Mouse (Mus musculus): ENCODE results near the gene Rbm38. TPM values are rescaled to one million over a fixed set of nuclear protein-coding genes. Genes with fewer than 3 reads are reported as not detected.

Gene Rbm38
- polyA plus RNA-seq, 1 experiment from 2014 or later: 12.6 TPM

DNA sequence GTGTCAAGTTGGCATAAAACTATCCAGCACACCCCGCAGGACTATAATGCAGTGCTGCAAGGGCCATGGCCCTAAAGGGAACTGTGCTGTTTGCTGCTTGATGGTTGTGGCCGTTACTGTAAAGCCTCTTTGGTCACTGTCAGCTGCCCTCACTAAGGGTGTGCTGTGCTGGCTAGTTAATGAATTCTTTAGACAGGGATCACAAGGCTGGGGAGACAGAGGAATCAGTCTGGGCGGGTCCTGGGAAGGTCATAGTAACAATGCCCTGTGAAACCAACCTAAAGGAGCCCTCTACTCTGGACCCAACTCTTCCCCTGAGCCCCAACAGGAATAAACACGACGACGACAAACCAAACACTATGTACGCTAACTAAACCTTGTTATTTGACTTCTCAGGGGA, 21.8 kb upstream of the Rbm38 start:
- no peak overlapping the region for H3K27ac ChIP-seq
- WGBS (ENCODE audit: missing documents): 84% methylated on average over 7 of the region's 7 CpGs
- H3K4me3 ChIP-seq (ENCODE audit: inconsistent target): no peak overlapping the region
- H3K36me3 ChIP-seq (ENCODE audit: inconsistent target): peaks cover 10% of the 10 kb centered on the region
- H3K79me2 ChIP-seq (ENCODE audit: inconsistent target): peaks cover 32% of the 10 kb centered on the region

DNA sequence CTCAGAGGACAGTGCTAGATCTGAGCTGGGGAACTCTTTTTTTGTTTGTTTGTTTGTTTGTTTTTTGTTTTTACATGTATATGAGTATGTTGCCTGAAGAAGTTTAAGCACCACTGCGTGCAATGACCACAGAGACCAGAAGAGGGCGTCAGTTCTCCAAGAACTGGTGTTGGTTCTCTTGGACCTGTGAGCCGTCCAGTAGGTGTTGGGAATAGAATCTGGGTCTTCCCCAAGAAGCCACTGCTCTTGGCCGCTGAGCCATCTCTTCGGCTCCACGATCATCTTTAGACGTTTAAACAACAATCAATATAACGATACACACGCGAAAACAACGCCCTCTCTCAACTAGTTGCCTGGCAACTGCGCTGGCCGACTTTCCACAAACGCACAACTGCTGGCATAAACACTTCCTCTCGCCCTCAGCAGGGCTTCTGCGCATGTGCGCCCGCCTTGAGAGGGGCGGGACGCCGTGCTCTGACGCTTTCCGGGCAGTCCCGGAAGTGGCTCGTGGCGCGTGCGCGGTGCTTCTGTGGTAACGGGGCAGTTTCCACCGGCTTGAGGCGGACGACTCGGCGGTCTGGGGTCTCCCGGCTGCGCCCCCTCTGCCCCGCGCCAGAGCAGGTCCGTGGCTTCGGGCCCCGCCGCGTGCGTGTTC, 20.5 kb upstream of the Rbm38 start, which contains the start of gene Rae1:
Rae1 (plus strand) TSS at position 488 of the 655 bp plus-strand sequence.
- Histone ChIP-seq H3K36me3 (ENCODE audit: inconsistent target) (peaks cover 22% of the 10 kb centered on the region), H3K27ac (peak within 1 kb of the TSS; percentile 24; the same call in 1 of the 2 replicates), H3K4me3 (ENCODE audit: inconsistent target) (peak within 1 kb of the TSS; percentile 74), H3K79me2 (ENCODE audit: inconsistent target) (peaks cover 39% of the 10 kb centered on the region)
- under 1% methylated on average over 45 of the region's 45 CpGs for WGBS (ENCODE audit: missing documents)

DNA sequence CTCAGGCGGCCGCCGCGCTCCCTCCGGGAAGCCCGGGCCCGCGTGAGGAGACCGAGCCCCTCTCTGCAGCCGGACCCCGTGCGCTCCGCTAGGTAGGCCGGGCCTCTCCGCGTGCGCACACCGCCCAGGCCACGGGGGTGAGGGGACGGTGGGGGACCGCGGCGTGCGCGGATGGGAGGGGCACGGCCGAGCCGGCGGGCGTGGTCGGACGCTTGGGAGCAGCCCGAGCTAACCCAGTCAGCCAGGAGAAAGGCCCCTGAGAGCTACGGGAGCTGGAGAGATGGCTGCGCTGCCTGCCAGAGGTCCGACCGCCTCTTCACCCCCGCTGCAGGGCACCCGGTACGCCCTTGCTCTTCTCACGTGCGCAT, 20.0 kb upstream of the Rbm38 start:
- Histone ChIP-seq H3K27ac (peak overlapping the region; percentile 24; the same call in 1 of the 2 replicates), H3K4me3 (ENCODE audit: inconsistent target) (peak overlapping the region; percentile 74), H3K79me2 (ENCODE audit: inconsistent target) (peaks cover 39% of the 10 kb centered on the region), H3K36me3 (ENCODE audit: inconsistent target) (peaks cover 27% of the 10 kb centered on the region)
- 2% methylated on average over 41 of the region's 42 CpGs for WGBS (ENCODE audit: missing documents)

DNA sequence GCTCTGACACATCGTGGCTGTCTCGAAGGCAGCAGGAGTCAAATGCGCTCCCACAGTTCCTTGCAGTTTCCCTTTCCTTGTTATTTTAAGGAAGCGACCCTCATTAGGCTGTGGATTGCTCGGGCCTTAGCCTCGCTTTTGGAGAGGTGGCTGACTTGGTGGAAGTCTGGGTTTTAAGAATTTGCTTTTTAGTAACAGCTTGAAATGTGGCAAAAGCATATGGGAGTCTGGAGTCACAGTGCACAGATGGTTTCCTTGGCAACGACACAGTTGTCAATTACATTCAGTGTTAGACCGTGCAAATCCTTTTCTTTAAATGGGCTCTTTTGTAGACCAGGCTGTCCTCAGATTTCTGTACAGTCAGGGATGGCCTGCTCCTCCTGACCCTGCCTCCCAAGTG, 19.4 kb upstream of the Rbm38 start:
- 11% methylated on average over 8 of the region's 8 CpGs for WGBS (ENCODE audit: missing documents)
- peaks cover 39% of the 10 kb centered on the region for H3K79me2 ChIP-seq (ENCODE audit: inconsistent target)
- peak overlapping the region; percentile 24; the same call in 1 of the 2 replicates for H3K27ac ChIP-seq
- H3K36me3 ChIP-seq (ENCODE audit: inconsistent target): peaks cover 34% of the 10 kb centered on the region
- H3K4me3 ChIP-seq (ENCODE audit: inconsistent target): peak overlapping the region; percentile 74

DNA sequence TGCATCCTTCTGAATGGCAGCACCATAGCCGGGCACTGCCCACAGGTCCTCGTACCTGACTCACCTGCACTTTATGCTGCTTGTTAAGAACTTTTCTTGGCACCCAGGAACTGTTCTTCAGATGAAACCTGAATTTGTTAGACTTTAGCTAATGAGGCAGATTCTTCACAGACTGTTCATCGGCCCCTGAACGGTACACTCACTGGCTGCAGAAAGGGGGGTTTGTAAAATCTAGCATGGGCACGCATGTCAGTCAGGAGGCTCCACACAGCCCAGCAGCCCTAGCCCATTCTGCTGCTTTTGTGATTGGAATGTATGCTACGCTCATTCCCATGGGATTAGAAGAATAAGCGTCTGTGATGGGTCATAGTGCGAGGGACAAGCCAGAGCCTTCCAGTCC, 16.6 kb upstream of the Rbm38 start:
- no peak overlapping the region for H3K27ac ChIP-seq
- H3K36me3 ChIP-seq (ENCODE audit: inconsistent target): peaks cover 60% of the 10 kb centered on the region
- H3K79me2 ChIP-seq (ENCODE audit: inconsistent target): peaks cover 39% of the 10 kb centered on the region
- H3K4me3 ChIP-seq (ENCODE audit: inconsistent target): no peak overlapping the region
- WGBS (ENCODE audit: missing documents): 96% methylated on average over 8 of the region's 8 CpGs

DNA sequence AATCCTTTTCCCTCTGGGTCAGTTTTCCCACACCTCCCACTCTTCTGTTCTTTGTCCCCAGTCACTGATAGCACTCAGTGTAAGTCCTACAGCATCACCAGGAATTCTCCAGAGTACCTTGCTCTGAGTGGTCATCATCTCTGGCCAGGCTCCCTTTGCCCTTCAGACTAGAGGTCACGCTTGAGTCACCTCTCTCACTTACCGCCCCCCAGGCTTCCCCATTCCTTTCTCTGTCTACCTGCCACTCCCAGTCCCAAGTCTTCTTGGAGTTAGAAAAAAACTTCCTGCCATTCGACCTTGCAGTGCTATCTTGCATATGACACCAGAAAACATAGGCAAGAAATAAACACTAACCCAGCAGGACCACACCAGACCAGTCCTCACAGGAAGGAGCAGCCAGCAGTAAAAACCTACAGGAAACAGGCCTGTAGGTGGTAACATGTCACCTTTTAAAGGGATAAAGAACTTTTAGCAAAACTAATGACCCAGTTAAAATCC, 10.0 kb upstream of the Rbm38 start:
- Histone ChIP-seq H3K27ac (no peak overlapping the region), H3K79me2 (ENCODE audit: inconsistent target) (no peaks in the 10 kb centered on the region), H3K36me3 (ENCODE audit: inconsistent target) (peaks cover 98% of the 10 kb centered on the region), H3K4me3 (ENCODE audit: inconsistent target) (no peak overlapping the region)
- WGBS (ENCODE audit: missing documents): 82% methylated on average over 3 of the region's 3 CpGs

DNA sequence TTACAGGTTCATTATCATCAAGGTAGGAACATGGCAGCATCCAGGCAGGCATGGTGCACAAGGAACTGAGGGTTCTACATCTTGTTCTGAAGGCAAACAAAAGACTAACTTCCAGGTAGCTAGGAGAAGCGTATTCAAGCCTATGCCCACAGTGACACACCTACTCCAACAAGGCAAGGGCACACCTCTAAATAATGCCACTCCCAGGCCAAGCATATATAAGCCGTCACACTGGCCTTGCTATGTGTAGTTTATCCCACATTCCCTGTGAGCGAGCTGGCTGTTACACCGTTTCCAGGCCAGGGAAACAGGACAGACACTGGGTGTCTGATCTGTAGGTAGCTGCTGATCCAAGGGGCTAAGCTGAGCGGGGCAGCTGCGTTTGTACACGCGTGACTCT, 8.9 kb upstream of the Rbm38 start:
- 96% methylated on average over 8 of the region's 8 CpGs for WGBS (ENCODE audit: missing documents)
- no peak overlapping the region for H3K27ac ChIP-seq
- no peaks in the 10 kb centered on the region for H3K79me2 ChIP-seq (ENCODE audit: inconsistent target)
- peaks cover 93% of the 10 kb centered on the region for H3K36me3 ChIP-seq (ENCODE audit: inconsistent target)
- no peak overlapping the region for H3K4me3 ChIP-seq (ENCODE audit: inconsistent target)

DNA sequence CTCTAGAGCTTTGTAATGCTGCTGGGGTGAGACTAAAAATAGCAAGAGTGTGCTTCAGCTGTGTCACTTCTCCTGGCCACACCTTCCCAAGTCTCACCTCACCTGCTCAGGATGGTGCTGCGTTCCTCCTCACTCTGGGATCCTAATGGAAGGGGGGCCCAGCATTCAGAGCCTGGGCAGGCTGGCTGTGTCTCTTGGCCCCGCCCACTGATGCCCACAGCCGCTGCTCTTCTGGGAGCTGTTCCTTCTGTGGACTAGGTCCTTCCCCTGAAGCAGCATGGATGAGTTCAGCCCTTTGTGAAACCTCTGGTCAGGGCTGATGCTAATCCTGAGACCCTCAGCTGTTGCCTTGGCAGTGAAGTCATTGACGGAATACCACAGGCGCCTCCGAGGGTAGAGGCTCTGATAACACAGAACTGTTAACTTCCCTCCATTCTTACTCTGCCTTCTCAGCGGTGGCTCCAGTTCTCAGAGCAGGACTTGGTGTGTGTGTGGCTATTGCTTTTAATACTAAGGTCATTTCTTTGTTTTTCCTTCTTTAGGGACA, 5.5 kb upstream of the Rbm38 start:
- H3K79me2 ChIP-seq (ENCODE audit: inconsistent target): no peaks in the 10 kb centered on the region
- peaks cover 59% of the 10 kb centered on the region for H3K36me3 ChIP-seq (ENCODE audit: inconsistent target)
- 86% methylated on average over 7 of the region's 7 CpGs for WGBS (ENCODE audit: missing documents)
- no peak overlapping the region for H3K27ac ChIP-seq
- no peak overlapping the region for H3K4me3 ChIP-seq (ENCODE audit: inconsistent target)

DNA sequence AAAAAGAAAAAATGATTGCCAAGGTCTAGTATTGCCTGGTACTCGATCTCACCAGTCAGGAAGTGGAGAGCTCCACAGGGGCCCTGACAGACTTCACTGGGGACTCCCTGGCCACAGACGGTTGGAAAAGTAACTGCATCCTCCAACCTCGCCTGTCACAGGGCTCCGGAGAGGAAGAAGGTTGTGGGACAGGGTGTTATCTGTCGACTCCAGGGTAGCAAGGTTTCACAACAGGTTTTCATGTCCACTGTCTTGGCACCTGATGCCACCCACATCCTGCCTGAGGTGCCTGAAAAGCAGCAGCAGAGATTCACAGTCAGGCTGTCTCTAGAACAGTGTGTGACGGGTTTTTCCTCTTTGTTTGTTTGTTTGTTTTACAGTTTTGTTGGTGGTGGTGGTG, 2.4 kb upstream of the Rbm38 start:
- H3K36me3 ChIP-seq (ENCODE audit: inconsistent target): peaks cover 28% of the 10 kb centered on the region

DNA sequence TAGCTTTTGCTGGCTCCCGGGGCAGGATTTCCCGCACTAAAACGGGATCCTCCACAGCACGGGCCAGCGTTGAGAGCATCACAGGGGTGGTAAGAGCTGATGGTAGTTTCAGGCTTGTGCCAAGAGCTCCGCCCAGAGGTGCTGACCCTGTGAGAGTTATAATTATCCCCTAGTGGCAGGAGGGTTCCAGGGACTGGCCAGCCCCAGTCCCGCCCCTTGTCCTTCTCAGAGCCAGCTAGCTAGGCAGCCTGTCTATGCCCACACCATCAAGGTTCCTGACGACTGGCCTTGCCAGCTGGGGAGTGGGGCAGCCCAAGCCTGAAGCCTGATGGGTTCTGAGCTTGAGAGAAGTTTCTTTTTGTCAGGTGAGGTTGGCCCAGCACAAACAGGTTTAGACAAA, 1.7 kb upstream of the Rbm38 start:
- 21% methylated on average over 8 of the region's 8 CpGs for WGBS (ENCODE audit: missing documents)
- no peak overlapping the region for H3K4me3 ChIP-seq (ENCODE audit: inconsistent target)
- peaks cover 21% of the 10 kb centered on the region for H3K36me3 ChIP-seq (ENCODE audit: inconsistent target)
- peaks cover 14% of the 10 kb centered on the region; the same call in 1 of the 2 replicates for H3K79me2 ChIP-seq (ENCODE audit: inconsistent target)
- H3K27ac ChIP-seq: no peak overlapping the region

More for the DNA sequence above, 2.4 kb upstream of the Rbm38 start:
- no peak overlapping the region for H3K27ac ChIP-seq
- H3K4me3 ChIP-seq (ENCODE audit: inconsistent target): no peak overlapping the region
- H3K79me2 ChIP-seq (ENCODE audit: inconsistent target): peaks cover 7% of the 10 kb centered on the region; the same call in 1 of the 2 replicates
- 25% methylated on average over 6 of the region's 6 CpGs for WGBS (ENCODE audit: missing documents)

DNA sequence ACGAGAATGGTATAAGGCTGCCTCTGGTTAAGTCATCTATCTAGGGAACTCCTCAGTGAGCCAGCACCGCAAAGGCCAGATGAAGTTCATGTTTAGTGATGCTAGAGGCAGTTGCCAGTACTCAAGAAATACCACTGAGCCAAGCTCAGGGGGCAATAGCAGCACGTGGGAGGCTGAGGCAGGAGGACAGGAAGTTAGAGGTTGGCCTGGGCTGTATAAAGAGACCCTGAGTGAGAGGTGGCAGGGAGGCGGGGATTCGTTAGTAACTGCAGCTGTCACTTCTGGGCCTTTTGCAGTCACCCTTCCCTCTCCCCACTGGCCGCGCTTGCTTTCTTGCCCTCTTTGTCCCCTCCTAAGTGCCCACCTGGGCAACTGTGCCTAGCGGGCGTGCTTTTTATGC, 976 bp upstream of the Rbm38 start:
- H3K36me3 ChIP-seq (ENCODE audit: inconsistent target): peaks cover 14% of the 10 kb centered on the region
- peak overlapping the region; percentile 28 for H3K4me3 ChIP-seq (ENCODE audit: inconsistent target)
- H3K27ac ChIP-seq: no peak overlapping the region
- 14% methylated on average over 9 of the region's 9 CpGs for WGBS (ENCODE audit: missing documents)
- peaks cover 19% of the 10 kb centered on the region; the same call in 1 of the 2 replicates for H3K79me2 ChIP-seq (ENCODE audit: inconsistent target)

DNA sequence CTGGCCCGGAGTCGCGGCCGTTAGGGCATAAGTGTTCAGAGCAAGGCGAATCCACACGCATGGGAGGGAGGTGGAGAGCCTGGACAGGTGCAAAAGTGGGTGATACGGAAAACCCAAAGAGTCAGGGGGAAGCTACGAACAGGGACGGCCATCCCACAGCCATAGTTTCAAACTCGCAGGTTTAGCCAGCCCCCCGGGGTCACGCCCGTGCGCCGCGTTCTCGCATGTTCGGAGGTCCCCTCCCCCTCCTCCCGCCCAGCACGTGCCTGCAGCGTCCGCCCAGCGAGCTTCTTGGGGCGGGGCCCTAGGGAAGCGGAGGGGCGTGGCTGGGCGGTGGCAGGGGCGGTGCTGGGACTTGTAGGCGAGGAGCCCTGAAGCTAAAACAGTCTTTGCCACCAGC, 508 bp upstream of the Rbm38 start:
- Histone ChIP-seq H3K36me3 (ENCODE audit: inconsistent target) (peaks cover 9% of the 10 kb centered on the region; the same call in 1 of the 2 replicates), H3K79me2 (ENCODE audit: inconsistent target) (peaks cover 24% of the 10 kb centered on the region), H3K4me3 (ENCODE audit: inconsistent target) (peak overlapping the region; percentile 28), H3K27ac (no peak overlapping the region)
- 3% methylated on average over 29 of the region's 29 CpGs for WGBS (ENCODE audit: missing documents)

DNA sequence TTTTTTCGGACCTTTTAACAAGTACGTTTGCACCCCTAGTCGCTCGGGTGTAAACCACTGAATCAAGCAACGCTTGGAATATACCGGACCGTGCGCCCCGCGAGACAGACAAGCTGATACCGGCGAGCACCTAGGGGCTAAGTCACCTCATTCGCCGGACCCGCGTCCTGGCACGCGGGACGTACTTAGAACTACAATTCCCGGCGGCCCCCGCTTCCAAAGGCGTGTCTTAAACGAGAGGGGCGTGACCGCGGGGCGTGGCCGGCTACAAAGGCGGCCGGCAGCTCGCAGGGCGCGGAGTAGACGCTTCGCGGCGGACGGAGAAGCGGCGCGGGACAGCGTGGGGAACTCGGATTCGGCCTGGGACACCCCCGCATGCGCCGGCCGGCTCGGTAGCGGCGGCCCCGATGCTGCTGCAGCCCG, 1.3 kb downstream of the Rbm38 start:
- H3K27ac ChIP-seq: no peak overlapping the region
- H3K4me3 ChIP-seq (ENCODE audit: inconsistent target): peak overlapping the region; percentile 45; the same call in 1 of the 2 replicates
- WGBS (ENCODE audit: missing documents): 1% methylated on average over 51 of the region's 54 CpGs
- no peaks in the 10 kb centered on the region for H3K36me3 ChIP-seq (ENCODE audit: inconsistent target)
- peaks cover 42% of the 10 kb centered on the region for H3K79me2 ChIP-seq (ENCODE audit: inconsistent target)

DNA sequence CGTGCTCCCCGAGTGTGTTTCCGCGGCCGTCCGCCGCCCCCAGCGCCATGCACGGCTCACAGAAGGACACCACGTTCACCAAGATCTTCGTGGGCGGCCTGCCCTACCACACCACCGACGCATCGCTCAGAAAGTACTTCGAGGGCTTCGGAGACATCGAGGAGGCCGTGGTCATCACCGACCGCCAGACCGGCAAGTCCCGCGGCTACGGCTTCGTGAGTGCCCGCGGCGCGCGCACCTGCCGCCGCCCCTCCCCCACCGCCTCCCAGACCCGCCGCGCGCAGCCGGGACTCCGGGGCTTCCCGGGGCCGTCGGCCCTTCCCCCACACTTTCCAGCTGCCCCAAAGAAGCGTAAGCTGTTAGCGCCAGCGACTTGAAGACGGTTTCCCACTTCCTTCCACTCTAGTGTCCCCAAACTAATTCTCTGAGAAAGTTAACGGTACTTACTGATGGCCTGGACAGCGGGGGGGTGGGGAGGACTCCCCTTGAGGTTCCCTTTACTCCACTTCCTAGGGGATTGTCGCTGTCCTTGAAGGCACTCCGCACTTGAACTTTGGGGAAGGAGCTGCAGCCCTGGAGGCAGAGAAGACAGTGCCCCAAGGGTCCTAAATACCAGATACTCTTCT, 1.9 kb downstream of the Rbm38 start:
- no peaks in the 10 kb centered on the region for H3K36me3 ChIP-seq (ENCODE audit: inconsistent target)
- H3K4me3 ChIP-seq (ENCODE audit: inconsistent target): peak overlapping the region; percentile 45
- H3K79me2 ChIP-seq (ENCODE audit: inconsistent target): peaks cover 47% of the 10 kb centered on the region
- WGBS (ENCODE audit: missing documents): under 1% methylated on average over 47 of the region's 51 CpGs
- no peak overlapping the region for H3K27ac ChIP-seq

DNA sequence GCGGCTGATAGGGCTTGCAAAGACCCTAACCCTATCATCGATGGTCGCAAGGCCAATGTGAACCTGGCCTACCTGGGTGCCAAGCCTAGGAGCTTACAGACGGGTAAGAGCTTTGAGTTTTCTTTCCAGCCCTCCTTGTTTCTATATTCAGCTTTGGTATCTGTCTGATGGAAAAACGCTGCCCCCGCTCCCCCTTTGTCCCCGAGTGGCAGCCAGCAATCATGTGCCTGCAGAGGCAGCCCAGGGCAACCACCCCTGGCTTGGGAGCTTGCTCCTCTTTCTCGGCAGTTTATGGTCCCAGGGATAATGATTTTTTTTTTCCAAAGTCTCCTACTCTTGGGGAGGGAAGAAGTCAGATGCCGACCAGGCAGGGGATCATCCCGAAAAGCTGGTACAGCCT, 2.5 kb downstream of the Rbm38 start:
- Histone ChIP-seq H3K79me2 (ENCODE audit: inconsistent target) (peaks cover 52% of the 10 kb centered on the region), H3K4me3 (ENCODE audit: inconsistent target) (peak overlapping the region; percentile 45), H3K36me3 (ENCODE audit: inconsistent target) (no peaks in the 10 kb centered on the region), H3K27ac (no peak overlapping the region)
- 20% methylated on average over 10 of the region's 10 CpGs for WGBS (ENCODE audit: missing documents)

Measured in macrophage (primary cell).